Mouse (Mus musculus) kidney, adult 9 months (tissue): ENCODE measurements at regions not wholly inside any gene's neighbourhood (a gene's known extent, or its start where the extent isn't known, plus 50 kb on each side); places are given as distances from the start of the nearest gene placed in this dataset.
A peak's percentile ranks its signal among the peaks of the same experiment; 100 is the strongest.

Experiments
- DNase-seq: peaks from one replicate; pipeline ENCODE4 v3.0.0; 2022

- peak; percentile 18 for DNase-seq
Measured at GRCm38 (mm10) chr12:118529428-118530361, 228.5 kb upstream of the Sp4 start.

- DNase-seq = no peak
Measured at GRCm38 (mm10) chr12:118521770-118522169, 220.5 kb upstream of the Sp4 start.

GRCm38 (mm10) chr12:118521329-118521728 lies 220.1 kb upstream of the Sp4 start:
- no peak for DNase-seq

- DNase-seq = no peak
Measured at GRCm38 (mm10) chr12:118519801-118520327, 218.6 kb upstream of the Sp4 start.

- DNase-seq = no peak
Measured at GRCm38 (mm10) chr12:118510989-118511388, 209.7 kb upstream of the Sp4 start.

GRCm38 (mm10) chr12:118508972-118509917 lies 208.0 kb upstream of the Sp4 start:
- DNase-seq = no peak

- no peak for DNase-seq
Measured at GRCm38 (mm10) chr12:118500392-118500791, 199.2 kb upstream of the Sp4 start.

- no peak for DNase-seq
Measured at GRCm38 (mm10) chr12:118488038-118488437, 186.8 kb upstream of the Sp4 start.

GRCm38 (mm10) chr12:118486434-118486833 lies 185.2 kb upstream of the Sp4 start:
- no peak for DNase-seq

- DNase-seq = no peak
Measured at GRCm38 (mm10) chr12:118481347-118481746, 180.1 kb upstream of the Sp4 start.

- DNase-seq = no peak
Measured at GRCm38 (mm10) chr12:118474732-118475131, 173.5 kb upstream of the Sp4 start.

- DNase-seq = peak; percentile 6
Measured at GRCm38 (mm10) chr12:118466837-118467236, 165.6 kb upstream of the Sp4 start.

GRCm38 (mm10) chr12:118457493-118458408 lies 156.5 kb upstream of the Sp4 start:
- peak; percentile 40 for DNase-seq

- DNase-seq = peak; percentile 7
Measured at GRCm38 (mm10) chr12:118455609-118456008, 154.4 kb upstream of the Sp4 start.

- DNase-seq = no peak
Measured at GRCm38 (mm10) chr12:118439626-118440025, 138.4 kb upstream of the Sp4 start.

- DNase-seq = no peak
Measured at GRCm38 (mm10) chr12:118438882-118439281, 137.6 kb upstream of the Sp4 start.

- no peak for DNase-seq
Measured at GRCm38 (mm10) chr12:118432703-118433102, 131.5 kb upstream of the Sp4 start.

- DNase-seq = no peak
Measured at GRCm38 (mm10) chr12:118428384-118428783, 127.1 kb upstream of the Sp4 start.

- no peak for DNase-seq
Measured at GRCm38 (mm10) chr12:118415956-118416355, 114.7 kb upstream of the Sp4 start.

- no peak for DNase-seq
Measured at GRCm38 (mm10) chr12:118411767-118412430, 110.7 kb upstream of the Sp4 start.

- no peak for DNase-seq
Measured at GRCm38 (mm10) chr12:118410917-118411316, 109.7 kb upstream of the Sp4 start.

GRCm38 (mm10) chr12:118405135-118405534 lies 103.9 kb upstream of the Sp4 start:
- DNase-seq = no peak
